Mouse (Mus musculus) hindlimb bud, embryonic 11.5 days (tissue): Measurements from ENCODE around the gene Olfr1076.
"Not testable (repeated sequence)": the region's sequence is repeated elsewhere in the genome, so short reads cannot be mapped to it uniquely, and the experiment has no call there.

ENCODE experiments used
- DNase-seq: peaks from one replicate; pipeline ENCODE4 v3.0.0-alpha.2; 2012; ENCODE audit warnings: low read depth, low spot score; ENCODE audit errors: extremely low spot score

The Olfr1076 gene

DNA sequence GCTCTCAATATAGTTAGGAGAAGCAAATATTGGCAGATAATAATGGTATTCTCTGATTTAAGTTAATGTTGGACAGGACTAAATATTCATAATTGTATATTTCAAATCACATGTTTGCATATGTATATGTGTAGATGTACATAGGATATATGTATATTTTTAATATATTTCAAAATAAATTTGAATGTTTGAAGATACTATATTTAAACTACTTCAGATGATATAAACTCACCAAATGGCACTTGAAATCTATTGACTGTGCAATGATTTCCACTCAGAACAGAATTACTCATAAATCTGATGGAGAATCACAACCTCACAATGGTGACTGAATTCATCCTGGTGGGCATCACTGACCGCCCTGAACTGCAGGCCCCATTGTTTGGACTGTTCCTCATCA is at the start of gene Olfr1076:
Gene Olfr1076, plus strand, starts transcription at position 301 of the 400 bp plus-strand sequence.
- no peak for DNase-seq

DNA sequence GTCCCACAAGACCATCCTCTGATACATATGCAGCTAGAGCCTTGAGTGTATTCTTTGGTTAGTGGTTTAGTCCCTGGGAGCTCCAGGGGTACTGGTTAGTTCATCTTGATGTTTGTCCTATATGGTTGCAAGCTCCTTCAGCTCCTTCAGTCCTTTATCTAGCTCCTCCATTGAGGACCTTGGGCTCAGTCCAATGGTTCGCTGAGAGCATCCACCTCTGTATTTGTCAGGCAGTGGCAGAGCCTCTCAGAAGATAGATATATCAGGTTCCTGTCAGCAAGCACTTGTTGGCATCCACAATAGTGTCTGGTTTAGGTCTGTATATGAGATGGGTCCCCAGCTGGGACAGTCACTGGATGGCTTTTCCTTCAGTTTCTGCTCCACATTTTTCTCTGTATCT is 47.8 kb upstream of the Olfr1076 start:
- DNase-seq = no peak

DNA sequence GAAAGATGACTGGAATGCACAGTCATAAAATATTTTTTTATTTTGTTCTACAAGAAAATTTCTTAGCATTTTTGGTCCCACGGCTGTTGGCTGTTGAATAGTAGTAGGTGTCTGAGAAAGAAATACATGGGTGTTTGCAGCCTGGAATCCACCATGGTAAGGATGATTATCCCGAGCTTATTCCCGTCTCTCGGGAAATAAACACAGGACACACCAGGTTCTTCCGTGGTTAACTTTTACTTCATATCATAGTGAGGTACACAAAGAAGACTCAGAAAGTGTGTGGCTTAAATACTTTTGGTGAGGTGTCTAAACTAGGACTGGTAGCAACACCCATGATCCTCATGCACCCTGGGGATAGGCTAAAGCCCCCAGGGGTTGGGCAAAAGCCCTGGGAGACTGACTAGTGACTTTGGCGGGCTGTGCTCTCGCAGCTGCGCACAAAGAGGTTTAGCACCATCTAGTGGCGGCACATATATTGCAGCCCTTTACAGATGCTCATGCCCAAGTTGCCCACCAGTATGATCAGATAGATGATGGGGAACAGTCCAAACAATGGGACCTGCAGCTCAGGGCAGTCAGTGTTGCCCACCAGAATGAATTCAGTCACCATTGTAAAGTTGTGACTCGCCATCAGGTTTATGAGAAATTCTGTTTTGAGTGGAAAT is 43.7 kb upstream of the Olfr1076 start:
- DNase-seq = no peak

DNA sequence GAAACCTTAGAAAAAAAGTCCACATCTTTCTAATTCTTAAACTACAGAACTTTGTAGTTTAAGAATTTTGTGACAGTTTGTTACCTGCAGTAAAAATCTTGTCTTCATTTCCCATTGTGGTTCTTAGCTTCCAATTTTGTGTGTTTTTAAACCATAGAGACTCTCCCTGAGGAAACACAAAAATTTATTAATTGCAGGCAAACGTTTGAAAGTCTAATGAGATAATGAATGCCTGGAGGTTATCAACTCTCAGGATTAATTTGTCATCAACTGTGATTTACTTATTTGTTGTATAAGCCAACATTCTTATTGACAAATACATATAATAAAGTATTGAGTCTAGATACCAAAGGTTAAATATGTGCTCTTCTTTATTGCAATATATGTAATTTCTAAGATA is 21.0 kb upstream of the Olfr1076 start, which contains the start of gene Olfr228:
Gene Olfr228, minus strand, starts transcription at position 101 of the 400 bp plus-strand sequence.
- DNase-seq = no peak

DNA sequence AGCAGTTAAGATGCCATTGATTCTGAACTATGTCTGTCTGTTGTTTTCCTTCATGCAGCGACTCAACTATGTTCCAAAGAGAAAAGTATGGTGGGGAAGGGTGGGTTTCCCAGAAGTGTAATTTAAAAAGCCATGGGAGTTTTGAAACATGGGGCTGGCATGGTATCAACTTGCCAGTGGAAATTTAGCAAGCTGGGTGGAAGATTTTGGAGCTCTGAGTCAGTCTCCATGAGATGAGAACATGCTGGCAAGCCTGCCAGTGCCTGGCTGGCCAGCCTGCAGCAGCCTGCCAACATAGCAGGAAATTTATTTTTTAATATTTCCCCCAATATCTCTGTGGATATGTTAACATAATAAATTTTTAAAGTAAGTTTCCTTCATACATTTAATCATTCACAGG is 22.7 kb downstream of the Olfr1076 start:
- no peak for DNase-seq

DNA sequence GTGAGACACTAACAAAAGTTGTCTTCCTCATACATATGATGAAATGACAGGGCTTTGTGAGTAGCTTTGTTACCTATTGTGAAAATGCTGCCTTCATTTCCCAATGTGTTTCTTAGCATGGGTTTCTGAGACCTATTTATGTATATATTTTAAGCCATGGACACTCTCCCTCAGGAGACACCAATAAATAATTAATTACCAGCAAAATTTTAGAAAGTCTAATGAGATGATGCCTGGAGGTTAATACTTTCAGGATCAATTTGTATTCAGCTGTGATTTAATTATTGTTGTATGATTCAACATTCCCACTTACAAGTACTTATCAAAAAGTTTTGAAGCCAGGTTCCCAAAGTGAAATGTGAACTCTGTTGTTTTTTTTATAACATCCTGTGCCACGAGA is 34.1 kb downstream of the Olfr1076 start, which contains the start of gene Olfr1079:
Gene Olfr1079, minus strand, starts transcription at position 101 of the 400 bp plus-strand sequence.
- no peak for DNase-seq

DNA sequence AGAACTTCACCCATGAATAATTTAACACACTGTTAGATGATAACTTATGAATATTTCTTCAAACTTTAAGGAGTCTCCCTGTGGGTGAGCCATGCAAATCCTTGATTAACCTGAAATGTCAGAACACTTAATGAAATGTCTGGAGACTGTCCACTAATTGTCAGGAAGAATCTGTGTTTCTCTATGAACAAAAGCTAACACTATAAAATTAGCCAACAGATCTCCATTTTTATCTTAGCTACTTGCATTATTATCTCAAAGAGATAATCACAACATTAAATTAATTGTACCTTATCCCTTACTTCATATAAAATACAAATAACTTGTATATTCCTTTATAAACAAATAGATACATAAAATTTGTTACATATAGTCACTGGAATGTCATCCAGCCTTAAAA is 49.9 kb downstream of the Olfr1076 start, which contains the start of gene Olfr1080:
Gene Olfr1080, minus strand, starts transcription at position 101 of the 400 bp plus-strand sequence.
- DNase-seq = not testable (repeated sequence)
